8 mouse cellular contexts compared by ENCODE assay signal in the genomic region with DNA sequence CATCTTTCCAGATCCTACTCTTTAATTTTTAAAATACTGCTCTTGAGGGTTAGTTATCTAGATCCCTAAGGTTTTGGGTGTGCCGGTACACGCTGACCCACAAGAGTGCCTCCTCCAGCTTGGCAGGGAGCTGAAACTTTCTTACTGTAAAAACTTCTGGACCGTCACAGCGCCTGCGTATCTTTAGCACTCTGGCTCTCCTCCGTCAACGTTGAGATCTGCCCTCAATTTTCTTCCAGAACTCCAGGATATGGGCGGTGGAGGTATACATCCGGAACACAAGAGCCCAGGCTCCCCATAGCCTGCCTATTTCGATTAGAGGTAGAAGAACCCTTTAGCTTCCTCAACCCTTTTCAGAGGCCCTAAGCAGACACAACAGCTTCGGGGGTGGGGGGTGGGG. TPM values are rescaled to one million over a fixed set of nuclear protein-coding genes. Genes with fewer than 3 reads are reported as not detected.
A peak's percentile ranks its signal among the peaks of the same experiment; 100 is the strongest.
DNase-seq lines count a peak whose midpoint lies in the region; ATAC-seq lines count a peak whose summit lies in the region.

No protein-coding gene starts in this region.

- no peak overlapping the region for H3K9ac ChIP-seq in midbrain, embryonic 14.5 days (replicated peaks; ENCODE audit: low read length)

- peak overlapping the region; percentile 90 for H3K4me2 ChIP-seq in midbrain, embryonic 14.5 days (ENCODE audit: low read length)

- no peaks in the 10 kb centered on the region for H3K9me3 ChIP-seq in heart, embryonic 10.5 days
- no peaks in the 10 kb centered on the region for H3K9me3 ChIP-seq in limb, embryonic 10.5 days (replicated peaks)
- no peaks in the 10 kb centered on the region for H3K9me3 ChIP-seq in midbrain, embryonic 14.5 days (ENCODE audit: control insufficient read depth, low read length)

- DNase-seq in frontal cortex, adult 2 months (ENCODE audit: extremely low spot score in 1 of 2, low spot score in 1 of 2) = no peak
- no peak for DNase-seq in heart, embryonic 10.5 days (ENCODE audit: low spot score)
- no peak for DNase-seq in limb, embryonic 10.5 days (ENCODE audit: low spot score)
- no peak for DNase-seq in midbrain, embryonic 14.5 days
- DNase-seq in thymus, adult 18-20 months = no peak
- DNase-seq in thymus, postnatal 14 days = no peak
- DNase-seq in left cerebral cortex, postnatal 36 days (ENCODE audit: low spot score in 2 of 2) = no peak

- ATAC-seq in frontal cortex, adult (ENCODE audit: low TSS enrichment) = peak; percentile 25; the same call in 1 of the 2 replicates
- no peak for ATAC-seq in midbrain, embryonic 14.5 days (ENCODE audit: low FRiP score, low TSS enrichment)

- H3K36me3 ChIP-seq in heart, embryonic 10.5 days = no peaks in the 10 kb centered on the region
- no peaks in the 10 kb centered on the region for H3K36me3 ChIP-seq in limb, embryonic 10.5 days
- no peaks in the 10 kb centered on the region for H3K36me3 ChIP-seq in midbrain, embryonic 14.5 days (ENCODE audit: control insufficient read depth, insufficient read depth, low read length)

- intact Hi-C loops in left cerebral cortex, postnatal 36 days (cut with DNase I) = no loop called here

- whole genome bisulfite sequencing in heart, embryonic 10.5 days = 25% methylated on average over 11 of the region's 11 CpGs
- WGBS in limb, embryonic 10.5 days = 35% methylated on average over 11 of the region's 11 CpGs
- 38% methylated on average over 11 of the region's 11 CpGs for WGBS in midbrain, embryonic 14.5 days

- peak overlapping the region; percentile 23; the same call in 1 of the 2 replicates for H3K27ac ChIP-seq in heart, embryonic 10.5 days
- no peak overlapping the region; the same call in 1 of the 2 replicates for H3K27ac ChIP-seq in limb, embryonic 10.5 days
- H3K27ac ChIP-seq in midbrain, embryonic 14.5 days (replicated peaks; ENCODE audit: low read depth, low read length) = no peak overlapping the region

- H3K27me3 ChIP-seq in heart, embryonic 10.5 days (ENCODE audit: insufficient read depth, poor library complexity, severe bottlenecking) = peaks cover 16% of the 10 kb centered on the region
- H3K27me3 ChIP-seq in limb, embryonic 10.5 days (ENCODE audit: low read depth, poor library complexity, severe bottlenecking) = peaks cover 40% of the 10 kb centered on the region
- H3K27me3 ChIP-seq in midbrain, embryonic 14.5 days (ENCODE audit: control insufficient read depth, insufficient read depth, low read length) = peaks cover 12% of the 10 kb centered on the region

- peaks cover 35% of the 10 kb centered on the region for H3K4me1 ChIP-seq in heart, embryonic 10.5 days
- peaks cover 29% of the 10 kb centered on the region for H3K4me1 ChIP-seq in limb, embryonic 10.5 days
- H3K4me1 ChIP-seq in midbrain, embryonic 14.5 days (ENCODE audit: control insufficient read depth, insufficient read depth, low read length) = peaks cover 20% of the 10 kb centered on the region

- peak overlapping the region; percentile 73 for H3K4me3 ChIP-seq in heart, embryonic 10.5 days
- H3K4me3 ChIP-seq in limb, embryonic 10.5 days = peak overlapping the region; percentile 59
- no peak overlapping the region for H3K4me3 ChIP-seq in midbrain, embryonic 14.5 days (replicated peaks; ENCODE audit: low read depth, low read length)

RNA-seq across cellular contexts. Expression of gene Nxnl2, which starts 0.6 kb away (rescaled TPM):
- polyA plus RNA-seq in frontal cortex, adult 2 months (2012; rRNA removed) = 0.28 and 0.90 TPM in 2 replicates
- 0.26 and 0.53 TPM in 2 replicates for polyA plus RNA-seq in heart, embryonic 10.5 days (2016; fragmentation: Nextera tagmentation; extraction: Ambion mirVana)
- polyA plus RNA-seq in limb, embryonic 10.5 days (2016; fragmentation: Nextera tagmentation; extraction: Ambion mirVana) = 0.75 and 2.0 TPM in 2 replicates
- 1.3 TPM in 2 replicates for polyA plus RNA-seq in midbrain, embryonic 14.5 days (2014; fragmentation: Nextera tagmentation; extraction: Ambion mirVana)
- under 1 TPM; 0.37 to 0.93 TPM for total RNA-seq in left cerebral cortex, postnatal 36 days (2021)
